Mouse (Mus musculus): ENCODE measurements at regions not wholly inside any gene's neighbourhood (a gene's known extent, or its start where the extent isn't known, plus 50 kb on each side); places are given as distances from the start of the nearest gene placed in this dataset.

DNA sequence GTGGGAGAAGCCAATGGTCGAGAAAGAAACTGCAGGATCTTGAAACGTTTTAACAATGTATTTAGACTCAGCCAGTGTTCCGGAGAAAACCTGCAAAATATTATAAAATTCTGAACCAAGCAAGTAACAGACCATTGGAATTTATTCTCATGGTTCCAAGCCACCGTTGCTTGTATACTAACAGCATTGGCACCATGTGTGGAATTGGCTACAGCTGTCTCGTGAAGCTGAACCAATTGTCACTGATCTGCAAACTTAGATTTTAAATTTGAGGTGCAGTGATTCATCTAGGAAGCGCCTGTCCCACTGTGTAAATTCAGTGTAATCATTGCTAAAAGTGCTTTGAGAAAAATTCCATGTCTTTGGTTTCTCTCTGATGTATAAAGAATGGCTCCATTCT, 137.8 kb upstream of the Ube2e3 start:
- TF ChIP-seq CTCF (IDR thresholded peaks at IDR 0.05; ENCODE audit: low read depth): no peak
- no peak for TF ChIP-seq EP300 (optimal IDR thresholded peaks at IDR 0.05)
